Mouse (Mus musculus) liver, embryonic 15.5 days (tissue): Measurements from ENCODE around the gene Ppp4r1. TPM values are rescaled to one million over a fixed set of nuclear protein-coding genes. Genes with fewer than 3 reads are reported as not detected.

Experiments used
- ATAC-seq: fragments of 200-750 bp; cut with Nextera tagmentation; 2 replicates; pipeline ENCODE4 v1.8.0; 2017; ENCODE audit warnings: moderate number of reproducible peaks, mild to moderate bottlenecking, moderate library complexity; ENCODE audit not compliant: insufficient read depth
- H3K27ac ChIP-seq: fragments of 300-500 bp; sonication (generic); replicated peaks from 2 replicates; pipeline ENCODE4 v1.5.1; 2015; ENCODE audit warnings: mild to moderate bottlenecking, inconsistent platforms
- H3K27me3 ChIP-seq: fragments of 300-500 bp; sonication (generic); 2 replicates; pipeline ENCODE4 v1.6.1; 2015; ENCODE audit warnings: mild to moderate bottlenecking, inconsistent platforms
- H3K36me3 ChIP-seq: fragments of 300-500 bp; sonication (generic); replicated peaks from 2 replicates; pipeline ENCODE4 v1.6.1; 2015; ENCODE audit warnings: moderate library complexity, mild to moderate bottlenecking, inconsistent platforms
- H3K4me1 ChIP-seq: fragments of 300-500 bp; sonication (generic); replicated peaks from 2 replicates; pipeline ENCODE4 v1.6.1; 2015; ENCODE audit warnings: inconsistent platforms
- H3K4me2 ChIP-seq: fragments of 300-500 bp; sonication (generic); 2 replicates; pipeline ENCODE4 v1.6.1; 2015; ENCODE audit warnings: moderate library complexity, mild to moderate bottlenecking, inconsistent platforms
- H3K4me3 ChIP-seq: fragments of 300-500 bp; sonication (generic); replicated peaks from 2 replicates; pipeline ENCODE4 v1.5.1; 2015; ENCODE audit warnings: mild to moderate bottlenecking, inconsistent platforms
- H3K9ac ChIP-seq: fragments of 300-500 bp; sonication (generic); 2 replicates; pipeline ENCODE4 v1.6.1; 2015; ENCODE audit warnings: moderate library complexity, mild to moderate bottlenecking, inconsistent platforms
- H3K9me3 ChIP-seq: fragments of 300-500 bp; sonication (generic); replicated peaks from 2 replicates; pipeline ENCODE4 v1.6.1; 2016; ENCODE audit warnings: inconsistent platforms
- WGBS: fragments of 180-500 bp; shearing (Covaris S2); methylation state at CpG from one replicate; pipeline ENCODE4 v1.1.7; 2015; ENCODE audit warnings: mixed read lengths; ENCODE audit not compliant: insufficient replicate concordance; 5-methylcytosine and 5-hydroxymethylcytosine counted together
- polyA plus RNA-seq: library from polyadenylated mRNA; unstranded; fragments of >200 nt; fragmentation: Nextera tagmentation; extraction: Ambion mirVana; gene quantifications from 2 replicates; pipeline ENCODE4 v1.2.1, GENCODE M21; 2015

Gene Ppp4r1
- polyA plus RNA-seq, 1 experiment from 2014 or later: 10.7 TPM

DNA sequence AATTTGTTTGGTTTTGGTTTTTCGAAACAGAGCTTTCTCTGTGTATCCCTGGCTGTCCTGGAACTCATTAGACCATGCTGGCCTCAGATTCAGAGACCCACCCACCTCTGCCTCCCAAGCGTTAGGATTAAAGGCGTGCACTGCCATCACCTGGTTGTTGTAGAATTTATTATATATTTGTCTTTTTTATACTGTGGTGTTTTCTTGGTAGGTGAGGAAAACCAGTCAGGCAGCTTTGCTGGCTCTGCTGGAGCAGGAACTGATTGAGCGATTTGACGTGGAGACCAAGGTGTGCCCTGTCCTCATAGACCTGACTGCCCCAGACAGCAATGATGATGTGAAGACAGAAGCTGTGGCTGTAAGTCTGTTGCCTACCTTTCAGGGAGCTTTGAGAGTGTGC is 28.7 kb downstream of the Ppp4r1 start:
- peaks cover 49% of the 10 kb centered on the region for H3K36me3 ChIP-seq
- no peaks in the 10 kb centered on the region for H3K4me1 ChIP-seq
- no peaks in the 10 kb centered on the region for H3K9me3 ChIP-seq
- no peak overlapping the region for H3K4me2 ChIP-seq
- 72% methylated on average over 5 of the region's 5 CpGs for whole genome bisulfite sequencing
- ATAC-seq: no peak
- H3K4me3 ChIP-seq: no peak overlapping the region
- H3K9ac ChIP-seq: no peak overlapping the region
- H3K27me3 ChIP-seq: no peaks in the 10 kb centered on the region
- H3K27ac ChIP-seq: no peak overlapping the region

DNA sequence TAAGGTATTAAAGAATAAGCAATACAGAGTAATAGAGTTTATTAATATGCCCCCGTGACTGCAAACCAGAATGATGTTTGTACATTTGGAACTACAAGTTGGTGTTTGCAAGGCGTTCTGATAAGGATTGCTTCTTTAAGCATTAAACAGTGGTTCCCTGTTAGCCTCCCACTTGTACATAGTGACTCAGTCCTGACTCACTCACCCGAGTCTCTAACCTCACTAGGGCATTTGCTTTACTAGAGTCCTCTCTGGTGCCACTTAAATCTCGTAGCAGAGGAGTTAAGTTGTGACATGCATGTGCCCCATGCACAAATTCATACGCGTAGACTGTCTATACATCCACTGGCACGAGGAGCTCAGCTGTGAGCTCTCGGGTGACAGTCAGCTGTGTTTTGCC is 31.4 kb downstream of the Ppp4r1 start:
- Histone ChIP-seq H3K4me3 (no peak overlapping the region), H3K36me3 (peaks cover 70% of the 10 kb centered on the region), H3K27me3 (no peaks in the 10 kb centered on the region), H3K4me2 (no peak overlapping the region), H3K9me3 (no peaks in the 10 kb centered on the region), H3K4me1 (no peaks in the 10 kb centered on the region), H3K27ac (no peak overlapping the region), H3K9ac (no peak overlapping the region)
- no peak for ATAC-seq
- WGBS: 82% methylated on average over 8 of the region's 8 CpGs

GRCm38 (mm10) chr17:65820197-65820596 is 37.8 kb downstream of the Ppp4r1 start:
- Histone ChIP-seq H3K9ac (no peak overlapping the region), H3K4me1 (no peaks in the 10 kb centered on the region), H3K9me3 (no peaks in the 10 kb centered on the region), H3K36me3 (peaks cover 66% of the 10 kb centered on the region), H3K27ac (no peak overlapping the region), H3K4me2 (no peak overlapping the region), H3K4me3 (no peak overlapping the region), H3K27me3 (no peaks in the 10 kb centered on the region)
- 70% methylated on average over 5 of the region's 5 CpGs for WGBS
- ATAC-seq: no peak

DNA sequence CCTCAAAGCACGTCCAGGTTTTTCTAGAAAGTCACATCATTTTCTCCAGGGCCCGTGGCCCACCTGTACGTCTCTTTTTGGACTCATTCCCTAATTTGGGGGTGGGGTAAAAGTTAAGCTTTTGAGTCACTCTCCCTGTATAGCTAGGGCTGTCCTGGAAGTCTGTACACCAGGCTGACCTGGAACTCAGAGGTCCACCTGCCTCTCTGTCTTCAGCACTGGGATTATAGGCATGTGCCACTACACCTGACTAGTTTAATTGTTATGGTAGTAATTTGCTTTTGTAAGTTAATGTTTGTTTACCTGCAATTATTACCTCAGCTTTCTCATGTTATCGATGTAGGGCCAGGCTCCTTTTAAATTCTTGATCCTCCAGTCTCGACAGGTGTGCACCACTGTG is 40.0 kb downstream of the Ppp4r1 start:
- H3K27me3 ChIP-seq: no peaks in the 10 kb centered on the region
- H3K4me2 ChIP-seq: no peak overlapping the region
- H3K27ac ChIP-seq: no peak overlapping the region
- H3K9ac ChIP-seq: no peak overlapping the region
- no peaks in the 10 kb centered on the region for H3K9me3 ChIP-seq
- peaks cover 48% of the 10 kb centered on the region for H3K36me3 ChIP-seq
- H3K4me3 ChIP-seq: no peak overlapping the region
- WGBS: 62% methylated on average over 5 of the region's 5 CpGs
- no peaks in the 10 kb centered on the region for H3K4me1 ChIP-seq
- ATAC-seq: no peak

GRCm38 (mm10) chr17:65824246-65824645 is 41.9 kb downstream of the Ppp4r1 start:
- 86% methylated on average over 10 of the region's 10 CpGs for WGBS
- H3K36me3 ChIP-seq: peaks cover 56% of the 10 kb centered on the region
- ATAC-seq: no peak
- H3K27ac ChIP-seq: no peak overlapping the region
- no peak overlapping the region for H3K4me3 ChIP-seq
- no peaks in the 10 kb centered on the region for H3K4me1 ChIP-seq
- no peaks in the 10 kb centered on the region for H3K9me3 ChIP-seq
- no peak overlapping the region for H3K4me2 ChIP-seq
- no peaks in the 10 kb centered on the region for H3K27me3 ChIP-seq
- no peak overlapping the region for H3K9ac ChIP-seq

DNA sequence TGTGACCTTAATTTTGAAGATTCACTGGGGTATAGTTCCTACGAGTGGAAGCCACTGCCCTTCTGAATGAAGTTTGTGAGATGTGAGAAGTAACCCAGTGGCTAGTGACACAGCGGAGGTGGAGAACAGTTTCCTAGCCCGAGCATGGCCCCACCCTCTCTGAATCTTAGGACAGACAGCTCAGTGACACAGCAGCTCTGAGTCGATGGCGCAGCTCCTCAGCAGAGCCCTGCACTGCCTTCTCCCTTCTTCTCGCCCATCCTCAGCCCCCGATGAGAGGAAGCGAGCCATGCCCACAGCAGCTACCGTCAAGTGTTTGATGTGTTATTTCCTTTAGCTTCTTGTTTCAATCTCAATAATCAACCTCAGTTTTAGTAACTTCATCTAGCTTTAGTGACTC is 43.9 kb downstream of the Ppp4r1 start:
- H3K4me2 ChIP-seq: no peak overlapping the region
- H3K36me3 ChIP-seq: peaks cover 60% of the 10 kb centered on the region
- no peaks in the 10 kb centered on the region for H3K4me1 ChIP-seq
- no peaks in the 10 kb centered on the region for H3K27me3 ChIP-seq
- ATAC-seq: no peak
- 42% methylated on average over 9 of the region's 9 CpGs for whole genome bisulfite sequencing
- no peaks in the 10 kb centered on the region for H3K9me3 ChIP-seq
- no peak overlapping the region for H3K4me3 ChIP-seq
- no peak overlapping the region for H3K9ac ChIP-seq
- no peak overlapping the region for H3K27ac ChIP-seq

- ATAC-seq: no peak
- 85% methylated on average over 16 of the region's 16 CpGs for WGBS
- Histone ChIP-seq H3K4me2 (no peak overlapping the region), H3K9me3 (no peaks in the 10 kb centered on the region), H3K9ac (no peak overlapping the region), H3K4me3 (no peak overlapping the region), H3K36me3 (peaks cover 60% of the 10 kb centered on the region), H3K4me1 (no peaks in the 10 kb centered on the region), H3K27me3 (no peaks in the 10 kb centered on the region), H3K27ac (no peak overlapping the region)
Measured at GRCm38 (mm10) chr17:65827119-65827840, 44.9 kb downstream of the Ppp4r1 start.

DNA sequence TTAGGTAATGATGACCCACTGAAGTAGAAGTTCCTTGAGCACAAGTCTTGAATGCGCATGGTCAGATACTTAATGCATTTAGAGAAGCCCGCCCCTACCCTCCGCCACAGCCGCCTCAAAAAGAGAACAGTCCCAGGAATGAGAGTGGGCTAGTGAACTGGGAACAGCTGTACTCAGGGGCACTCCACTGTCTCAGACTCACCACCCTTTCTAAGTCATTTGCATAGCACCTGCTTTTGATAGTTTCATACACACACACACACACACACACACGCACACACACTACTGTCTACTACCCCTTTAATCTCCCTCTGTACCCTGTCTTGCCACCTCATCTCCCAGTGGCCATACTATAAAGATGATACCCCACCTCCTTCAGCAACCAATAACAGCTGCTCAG is 45.5 kb downstream of the Ppp4r1 start:
- H3K36me3 ChIP-seq: peaks cover 64% of the 10 kb centered on the region
- no peaks in the 10 kb centered on the region for H3K9me3 ChIP-seq
- no peak overlapping the region for H3K4me2 ChIP-seq
- 83% methylated on average over 5 of the region's 5 CpGs for WGBS
- no peak for ATAC-seq
- no peak overlapping the region for H3K4me3 ChIP-seq
- no peak overlapping the region for H3K27ac ChIP-seq
- H3K9ac ChIP-seq: no peak overlapping the region
- H3K27me3 ChIP-seq: no peaks in the 10 kb centered on the region
- no peaks in the 10 kb centered on the region for H3K4me1 ChIP-seq

GRCm38 (mm10) chr17:65828951-65829350 is 46.6 kb downstream of the Ppp4r1 start:
- Histone ChIP-seq H3K4me2 (no peak overlapping the region), H3K9me3 (no peaks in the 10 kb centered on the region), H3K36me3 (peaks cover 71% of the 10 kb centered on the region)

DNA sequence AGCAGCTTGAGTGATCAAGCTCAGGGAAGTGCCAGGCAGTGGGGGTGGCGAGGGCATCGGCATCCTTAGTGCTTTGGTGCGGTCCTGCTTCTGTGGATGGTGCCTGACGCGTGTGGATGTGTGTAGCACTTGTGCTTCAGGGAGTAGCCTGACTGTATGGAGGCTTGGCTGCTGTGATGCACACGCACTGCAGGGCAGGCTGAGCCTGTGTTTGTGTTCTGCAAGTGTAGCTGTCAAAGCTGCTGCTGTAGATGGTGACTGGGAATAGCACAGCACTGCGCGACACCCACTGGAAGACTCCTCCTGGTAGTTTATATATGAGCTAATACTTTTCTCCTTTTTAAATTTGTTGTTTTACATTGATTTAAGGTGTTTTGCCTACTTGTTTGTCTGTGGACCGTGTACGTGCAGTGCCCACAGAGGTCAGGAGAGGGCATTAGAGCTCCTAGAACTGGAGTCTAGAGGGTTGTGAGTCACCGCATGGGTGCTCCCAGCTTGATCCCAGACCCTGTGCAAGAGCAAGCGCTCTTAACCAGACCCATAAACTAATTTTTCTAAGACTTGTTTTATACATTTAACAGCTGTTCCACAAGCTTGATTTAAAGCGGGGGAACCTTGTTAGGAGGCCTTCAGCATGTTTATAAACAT is 48.0 kb downstream of the Ppp4r1 start:
- no peaks in the 10 kb centered on the region for H3K27me3 ChIP-seq
- no peak for ATAC-seq
- 84% methylated on average over 13 of the region's 13 CpGs for WGBS
- no peak overlapping the region for H3K4me2 ChIP-seq
- H3K9me3 ChIP-seq: no peaks in the 10 kb centered on the region
- no peak overlapping the region for H3K27ac ChIP-seq
- H3K9ac ChIP-seq: no peak overlapping the region
- H3K4me1 ChIP-seq: no peaks in the 10 kb centered on the region
- no peak overlapping the region for H3K4me3 ChIP-seq
- H3K36me3 ChIP-seq: peaks cover 69% of the 10 kb centered on the region

More at GRCm38 (mm10) chr17:65828951-65829350, 46.6 kb downstream of the Ppp4r1 start:
- ATAC-seq: no peak
- Histone ChIP-seq H3K27ac (no peak overlapping the region), H3K9ac (no peak overlapping the region), H3K27me3 (no peaks in the 10 kb centered on the region), H3K4me1 (no peaks in the 10 kb centered on the region), H3K4me3 (no peak overlapping the region)
- 85% methylated on average over 11 of the region's 11 CpGs for WGBS

DNA sequence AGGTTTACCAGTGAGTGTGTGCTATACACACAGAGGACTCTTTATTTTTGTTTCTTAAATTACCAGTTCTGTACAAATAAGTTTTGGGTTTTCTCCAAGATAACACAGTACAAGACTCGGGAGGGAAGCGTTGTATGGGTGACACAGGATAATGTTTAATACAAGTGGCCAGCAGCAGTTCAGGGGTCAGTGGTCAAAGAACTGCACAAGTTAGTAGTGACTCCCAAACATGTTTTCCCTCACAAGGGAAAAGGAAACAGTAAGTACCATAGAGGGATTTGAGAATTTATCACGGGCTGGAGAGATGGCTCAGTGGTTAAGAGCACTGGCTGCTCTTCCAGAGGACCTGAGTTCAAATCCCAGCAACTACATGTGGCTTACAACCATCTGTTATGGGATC is 51.5 kb downstream of the Ppp4r1 start:
- no peaks in the 10 kb centered on the region for H3K27me3 ChIP-seq
- 77% methylated on average over 3 of the region's 3 CpGs for WGBS
- no peaks in the 10 kb centered on the region for H3K4me1 ChIP-seq
- H3K9ac ChIP-seq: no peak overlapping the region
- no peak overlapping the region for H3K4me2 ChIP-seq
- H3K27ac ChIP-seq: no peak overlapping the region
- H3K36me3 ChIP-seq: peaks cover 90% of the 10 kb centered on the region
- H3K4me3 ChIP-seq: no peak overlapping the region
- ATAC-seq: no peak
- H3K9me3 ChIP-seq: no peaks in the 10 kb centered on the region
